Mouse (Mus musculus) ES-E14 (cell line): ENCODE results near the gene Slc2a12.

ENCODE experiments used
- HCFC1 ChIP-seq: IDR thresholded peaks from 2 replicates; pipeline ENCODE4 v1.6.1; 2012; ENCODE audit warnings: low read length, inconsistent platforms, borderline replicate concordance; ENCODE audit not compliant: insufficient read depth
- MAFK ChIP-seq: IDR thresholded peaks from 2 replicates; pipeline ENCODE4 v1.6.1; 2014; ENCODE audit warnings: mild to moderate bottlenecking, low read depth, low read length, inconsistent platforms; ENCODE audit not compliant: insufficient read depth
- ZC3H11A ChIP-seq: IDR thresholded peaks from 2 replicates; pipeline ENCODE4 v1.6.1; 2012; ENCODE audit warnings: low read depth, mild to moderate bottlenecking, inconsistent platforms, low read length, borderline replicate concordance
- ZNF384 ChIP-seq: IDR thresholded peaks from 2 replicates; pipeline ENCODE4 v1.6.1; 2012; ENCODE audit warnings: low read depth, low read length, inconsistent platforms

- TF ChIP-seq ZNF384 (no peak), ZC3H11A (no peak), HCFC1 (no peak), MAFK (no peak)
These were observed 83.4 kb downstream of the Slc2a12 start for GRCm38 (mm10) chr10:22728257-22728656.
